Mouse (Mus musculus) limb, embryonic 12.5 days (tissue): ENCODE results near the gene Lad1. TPM values are rescaled to one million over a fixed set of nuclear protein-coding genes. Genes with fewer than 3 reads are reported as not detected.
A peak's percentile ranks its signal among the peaks of the same experiment; 100 is the strongest.

Source experiments
- ATAC-seq: fragments of 200-750 bp; cut with Nextera tagmentation; 2 replicates; pipeline ENCODE4 v1.8.0; 2017; ENCODE audit warnings: low read depth, moderate TSS enrichment; ENCODE audit not compliant: insufficient number of reproducible peaks, insufficient read depth, low FRiP score, low TSS enrichment
- H3K27ac ChIP-seq: fragments of 300-500 bp; sonication (generic); 2 replicates; pipeline ENCODE4 v1.5.1; 2016; ENCODE audit warnings: mild to moderate bottlenecking, moderate library complexity
- H3K27me3 ChIP-seq: fragments of 300-500 bp; sonication (generic); 2 replicates; pipeline ENCODE4 v1.6.1; 2016; ENCODE audit warnings: mild to moderate bottlenecking, moderate library complexity
- H3K36me3 ChIP-seq: fragments of 300-500 bp; sonication (generic); 2 replicates; pipeline ENCODE4 v1.6.1; 2016; ENCODE audit warnings: mild to moderate bottlenecking, moderate library complexity
- H3K4me1 ChIP-seq: fragments of 300-500 bp; sonication (generic); replicated peaks from 2 replicates; pipeline ENCODE4 v1.6.1; 2016
- H3K4me2 ChIP-seq: fragments of 300-500 bp; sonication (generic); 2 replicates; pipeline ENCODE4 v1.6.1; 2016; ENCODE audit warnings: mild to moderate bottlenecking, moderate library complexity
- H3K4me3 ChIP-seq: fragments of 300-500 bp; sonication (generic); replicated peaks from 2 replicates; pipeline ENCODE4 v1.5.1; 2016; ENCODE audit warnings: mild to moderate bottlenecking
- H3K9ac ChIP-seq: fragments of 300-500 bp; sonication (generic); replicated peaks from 2 replicates; pipeline ENCODE4 v1.6.1; 2016; ENCODE audit warnings: mild to moderate bottlenecking, moderate library complexity
- H3K9me3 ChIP-seq: fragments of 300-500 bp; sonication (generic); 2 replicates; pipeline ENCODE4 v1.6.1; 2016; ENCODE audit warnings: mild to moderate bottlenecking, moderate library complexity
- WGBS: fragments of 180-500 bp; shearing (Covaris S2); methylation state at CpG from one replicate; pipeline ENCODE4 v1.1.7; 2016; 5-methylcytosine and 5-hydroxymethylcytosine counted together
- polyA plus RNA-seq: library from polyadenylated mRNA; unstranded; fragments of >200 nt; fragmentation: Nextera tagmentation; extraction: Ambion mirVana; gene quantifications from 2 replicates; pipeline ENCODE4 v1.2.1, GENCODE M21; 2016

The Lad1 gene
- polyA plus RNA-seq, 1 experiment from 2014 or later: 5.3 TPM

- Histone ChIP-seq H3K27me3 (no peaks in the 10 kb centered on the region), H3K4me3 (no peak overlapping the region), H3K4me2 (no peak overlapping the region), H3K9me3 (no peaks in the 10 kb centered on the region), H3K4me1 (peaks cover 25% of the 10 kb centered on the region), H3K36me3 (no peaks in the 10 kb centered on the region), H3K27ac (no peak overlapping the region), H3K9ac (no peak overlapping the region)
- ATAC-seq: no peak
- WGBS: 59% methylated on average over 6 of the region's 6 CpGs
Measured at GRCm38 (mm10) chr1:135834206-135834859, 15.9 kb downstream of the Lad1 start.

- H3K9me3 ChIP-seq: no peaks in the 10 kb centered on the region
- H3K4me1 ChIP-seq: peaks cover 25% of the 10 kb centered on the region
- H3K27ac ChIP-seq: 0 out of 2 replicates have a peak overlapping the region, but pooled peaks have one; percentile 35
- 74% methylated on average over 8 of the region's 8 CpGs for WGBS
- H3K9ac ChIP-seq: no peak overlapping the region
- no peaks in the 10 kb centered on the region for H3K27me3 ChIP-seq
- no peak overlapping the region for H3K4me2 ChIP-seq
- no peak overlapping the region for H3K4me3 ChIP-seq
- no peak for ATAC-seq
- H3K36me3 ChIP-seq: no peaks in the 10 kb centered on the region
Measured at GRCm38 (mm10) chr1:135834983-135835382, 16.6 kb downstream of the Lad1 start.

- Histone ChIP-seq H3K27ac (0 out of 2 replicates have a peak within 1 kb of the TSS, but pooled peaks have one; percentile 35), H3K4me3 (no peak within 1 kb of the TSS), H3K27me3 (no peaks in the 10 kb centered on the region), H3K9ac (no peak within 1 kb of the TSS), H3K36me3 (no peaks in the 10 kb centered on the region), H3K9me3 (no peaks in the 10 kb centered on the region), H3K4me2 (no peak within 1 kb of the TSS), H3K4me1 (peaks cover 29% of the 10 kb centered on the region)
- WGBS: 38% methylated on average over 9 of the region's 9 CpGs
- no peak for ATAC-seq
Measured at GRCm38 (mm10) chr1:135835716-135836483, 17.5 kb downstream of the Lad1 start, which contains the start of gene Tnnt2. TSS of gene Tnnt2 (plus strand) at chr1:135836354.

GRCm38 (mm10) chr1:135838626-135839025, 20.2 kb downstream of the Lad1 start:
- WGBS: 74% methylated on average over 4 of the region's 4 CpGs
- no peaks in the 10 kb centered on the region for H3K9me3 ChIP-seq
- H3K27me3 ChIP-seq: no peaks in the 10 kb centered on the region

GRCm38 (mm10) chr1:135839065-135839464, 20.7 kb downstream of the Lad1 start:
- no peak overlapping the region for H3K4me2 ChIP-seq
- no peaks in the 10 kb centered on the region for H3K27me3 ChIP-seq
- H3K4me3 ChIP-seq: no peak overlapping the region
- ATAC-seq: no peak
- H3K27ac ChIP-seq: no peak overlapping the region
- no peaks in the 10 kb centered on the region for H3K9me3 ChIP-seq
- H3K4me1 ChIP-seq: peaks cover 32% of the 10 kb centered on the region
- H3K36me3 ChIP-seq: no peaks in the 10 kb centered on the region
- WGBS: 90% methylated on average over 6 of the region's 6 CpGs
- H3K9ac ChIP-seq: no peak overlapping the region

More at GRCm38 (mm10) chr1:135838626-135839025, 20.2 kb downstream of the Lad1 start:
- no peaks in the 10 kb centered on the region for H3K36me3 ChIP-seq
- no peak overlapping the region for H3K9ac ChIP-seq
- H3K27ac ChIP-seq: no peak overlapping the region
- no peak overlapping the region for H3K4me2 ChIP-seq
- H3K4me3 ChIP-seq: no peak overlapping the region
- no peak for ATAC-seq
- H3K4me1 ChIP-seq: peaks cover 32% of the 10 kb centered on the region

GRCm38 (mm10) chr1:135840675-135841395, 22.4 kb downstream of the Lad1 start:
- no peak overlapping the region for H3K4me3 ChIP-seq
- no peak overlapping the region for H3K4me2 ChIP-seq
- H3K9ac ChIP-seq: no peak overlapping the region
- H3K27me3 ChIP-seq: no peaks in the 10 kb centered on the region
- no peaks in the 10 kb centered on the region for H3K9me3 ChIP-seq
- 66% methylated on average over 15 of the region's 15 CpGs for WGBS
- no peak overlapping the region for H3K27ac ChIP-seq
- no peaks in the 10 kb centered on the region for H3K36me3 ChIP-seq
- H3K4me1 ChIP-seq: peaks cover 21% of the 10 kb centered on the region
- no peak for ATAC-seq

GRCm38 (mm10) chr1:135843519-135844262, 25.3 kb downstream of the Lad1 start:
- peaks cover 6% of the 10 kb centered on the region; the same call in 1 of the 2 replicates for H3K4me1 ChIP-seq
- H3K27me3 ChIP-seq: no peaks in the 10 kb centered on the region
- H3K9me3 ChIP-seq: no peaks in the 10 kb centered on the region
- no peak overlapping the region for H3K4me3 ChIP-seq
- ATAC-seq: no peak
- H3K27ac ChIP-seq: no peak overlapping the region
- no peak overlapping the region for H3K9ac ChIP-seq
- H3K36me3 ChIP-seq: no peaks in the 10 kb centered on the region
- H3K4me2 ChIP-seq: no peak overlapping the region
- 92% methylated on average over 10 of the region's 10 CpGs for WGBS

GRCm38 (mm10) chr1:135844481-135844880, 26.1 kb downstream of the Lad1 start:
- Histone ChIP-seq H3K9ac (no peak overlapping the region), H3K9me3 (no peaks in the 10 kb centered on the region), H3K4me3 (no peak overlapping the region), H3K27ac (no peak overlapping the region), H3K36me3 (no peaks in the 10 kb centered on the region), H3K4me1 (peaks cover 6% of the 10 kb centered on the region; the same call in 1 of the 2 replicates), H3K4me2 (no peak overlapping the region), H3K27me3 (no peaks in the 10 kb centered on the region)
- ATAC-seq: no peak
- 71% methylated on average over 6 of the region's 6 CpGs for WGBS

GRCm38 (mm10) chr1:135846632-135847031, 28.2 kb downstream of the Lad1 start:
- Histone ChIP-seq H3K4me3 (no peak overlapping the region), H3K9me3 (no peaks in the 10 kb centered on the region), H3K27ac (no peak overlapping the region), H3K4me1 (0 out of 2 replicates have a peak, but pooled peaks cover under 1% of the 10 kb centered on the region), H3K9ac (no peak overlapping the region), H3K36me3 (no peaks in the 10 kb centered on the region), H3K27me3 (no peaks in the 10 kb centered on the region), H3K4me2 (no peak overlapping the region)
- 79% methylated on average over 5 of the region's 5 CpGs for WGBS
- ATAC-seq: no peak

GRCm38 (mm10) chr1:135847139-135847562, 28.8 kb downstream of the Lad1 start:
- Histone ChIP-seq H3K27ac (no peak overlapping the region), H3K27me3 (no peaks in the 10 kb centered on the region), H3K9me3 (no peaks in the 10 kb centered on the region), H3K36me3 (no peaks in the 10 kb centered on the region), H3K4me3 (no peak overlapping the region), H3K9ac (no peak overlapping the region), H3K4me1 (peaks cover 6% of the 10 kb centered on the region; the same call in 1 of the 2 replicates), H3K4me2 (no peak overlapping the region)
- WGBS: 33% methylated on average over 6 of the region's 6 CpGs
- no peak for ATAC-seq
